Mouse (Mus musculus) spleen, postnatal 4 days (tissue): ENCODE measurements around the gene Lsg1.
A peak's percentile ranks its signal among the peaks of the same experiment; 100 is the strongest.

ENCODE experiments used
- DNase-seq, 2 experiments: peaks; one replicate each; pipeline ENCODE4 v3.0.0; 2022; ENCODE audit warnings: low spot score in 2 of 2

Gene Lsg1

DNA sequence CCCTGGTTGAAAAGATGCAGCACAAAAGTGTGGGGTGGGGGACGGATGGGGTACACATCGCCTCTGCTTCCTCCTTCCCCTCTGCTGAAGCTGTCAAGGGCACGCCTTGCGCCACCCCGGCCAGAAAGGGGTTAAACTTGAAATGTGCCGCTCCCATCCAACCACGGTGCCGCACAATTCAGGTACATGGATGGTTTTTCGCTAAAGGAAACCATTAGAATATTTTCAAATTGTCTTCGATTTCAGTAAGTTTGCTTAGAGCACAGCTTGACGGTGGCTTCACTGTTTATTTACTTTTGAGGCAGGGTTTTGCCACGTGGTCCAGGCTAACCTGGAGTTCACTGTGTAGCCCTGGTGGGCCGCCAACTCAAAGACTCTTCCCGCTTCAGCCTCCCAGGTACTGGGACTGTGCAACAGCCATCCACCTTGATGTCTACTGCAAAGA lies 36.6 kb downstream of the Lsg1 start, which contains the start of gene Tmem44:
TSS of gene Tmem44 (minus strand) at position 95 of the 445 bp plus-strand sequence.
- DNase-seq, result no peak

DNA sequence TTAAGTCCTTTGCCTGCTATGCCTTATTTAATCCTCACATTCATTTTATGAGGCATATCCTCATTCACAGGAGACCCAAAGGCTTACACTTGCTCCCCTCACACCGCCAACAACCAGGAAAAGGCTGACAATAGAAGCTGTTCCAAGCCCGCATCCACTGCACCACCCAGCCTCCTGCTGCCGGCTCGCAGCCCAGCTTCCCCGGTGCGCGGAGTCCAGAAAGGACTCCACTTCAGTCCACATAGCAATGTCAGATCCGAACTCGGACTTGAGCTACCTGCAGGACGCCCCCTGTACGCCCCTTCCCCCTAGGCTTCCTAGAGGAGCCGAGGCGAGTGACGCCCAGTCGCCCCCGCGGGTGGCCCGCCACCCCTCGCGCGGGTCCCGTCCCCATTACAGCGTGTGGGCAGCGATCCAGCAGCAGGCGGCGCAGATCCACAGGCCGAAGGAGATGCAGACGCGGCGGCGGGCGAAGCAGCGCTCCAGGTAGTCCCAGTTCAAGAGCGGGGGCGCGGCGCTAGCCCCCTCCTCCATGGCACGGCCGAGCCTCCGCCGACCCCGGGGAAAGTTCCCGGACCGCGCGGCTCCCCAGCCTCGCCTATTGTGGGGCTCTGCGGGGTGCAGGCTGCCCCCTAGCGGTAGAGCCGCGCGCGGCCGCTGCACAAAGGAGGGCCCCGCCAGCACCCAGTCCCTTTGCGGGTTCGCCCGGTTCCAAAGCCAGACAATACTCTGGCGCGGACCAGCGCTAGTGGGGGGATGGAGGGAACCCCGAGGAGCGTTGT lies 37.2 kb downstream of the Lsg1 start:
- peak; percentile 75 to 90 for DNase-seq

DNA sequence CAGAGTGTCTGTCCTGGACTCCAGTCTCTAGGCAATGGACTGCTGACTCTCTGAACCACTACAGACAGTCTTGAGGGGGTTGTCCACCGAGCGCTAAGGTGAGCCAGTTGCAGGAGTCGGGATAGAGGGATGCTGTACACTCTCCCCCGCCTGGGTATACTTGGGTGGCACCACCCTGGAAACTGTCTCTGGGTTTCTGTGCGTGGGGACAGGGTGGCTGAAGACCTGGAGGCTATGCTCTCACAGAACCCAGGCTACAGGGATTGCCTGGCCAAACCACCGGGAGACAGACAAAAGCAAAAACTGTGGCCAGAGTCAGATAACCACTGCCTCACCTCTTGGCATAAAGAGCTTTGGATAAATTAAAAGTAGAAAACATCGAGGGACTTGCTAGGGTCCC lies 37.9 kb downstream of the Lsg1 start:
- DNase-seq, result no peak

- no peak for DNase-seq
These were observed 39.1 kb downstream of the Lsg1 start for GRCm38 (mm10) chr16:30548291-30548690.

GRCm38 (mm10) chr16:30544693-30545092 lies 42.7 kb downstream of the Lsg1 start:
- no peak for DNase-seq

GRCm38 (mm10) chr16:30543386-30543785 lies 44.0 kb downstream of the Lsg1 start:
- no peak for DNase-seq

GRCm38 (mm10) chr16:30542826-30543225 lies 44.6 kb downstream of the Lsg1 start:
- no peak for DNase-seq

DNA sequence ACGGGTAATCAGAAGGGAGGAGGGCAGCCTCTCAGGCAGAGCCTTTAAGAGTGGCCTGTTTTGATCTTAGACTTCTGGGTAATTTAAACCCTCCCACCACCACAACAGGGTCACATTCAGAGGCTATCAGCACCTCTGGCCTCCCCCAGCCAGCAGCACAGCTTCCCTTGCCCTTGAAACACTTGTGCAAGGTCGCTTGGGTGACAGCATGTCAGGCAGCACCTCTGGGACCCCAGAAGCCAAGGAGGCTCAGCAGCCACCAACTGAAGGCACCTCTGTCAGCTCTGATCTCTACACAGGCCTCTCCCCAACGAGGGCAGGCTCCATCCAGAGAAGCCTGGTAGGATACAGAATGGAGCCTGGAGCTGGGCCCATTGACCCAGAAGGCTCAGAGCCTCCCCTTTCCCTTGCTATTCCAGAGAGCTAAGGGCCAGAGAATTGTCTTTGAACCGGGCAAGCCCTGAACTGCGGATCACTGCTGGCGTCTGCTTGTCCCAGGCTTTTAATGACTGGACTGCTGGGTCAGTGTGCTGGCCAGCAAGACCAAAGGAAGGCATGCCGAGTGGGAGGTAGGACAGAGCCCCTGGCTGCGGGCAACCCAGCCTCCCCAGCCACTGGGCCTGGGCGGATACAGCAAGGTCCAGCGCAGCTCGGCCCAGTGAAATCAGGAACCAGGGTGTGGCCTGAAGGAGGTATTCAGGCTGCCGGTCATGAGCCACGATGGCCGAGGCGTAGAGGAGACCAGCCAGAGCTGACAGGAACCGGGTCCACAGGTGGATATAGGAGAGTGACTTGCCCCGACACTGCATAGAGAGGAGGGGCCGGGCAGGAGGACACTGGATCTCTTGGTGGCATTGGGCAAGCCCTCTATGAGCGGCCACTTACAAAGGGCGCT lies 47.0 kb downstream of the Lsg1 start:
- no peak for DNase-seq

GRCm38 (mm10) chr16:30539433-30539832 lies 48.0 kb downstream of the Lsg1 start:
- DNase-seq, result peak; percentile 51 to 82

DNA sequence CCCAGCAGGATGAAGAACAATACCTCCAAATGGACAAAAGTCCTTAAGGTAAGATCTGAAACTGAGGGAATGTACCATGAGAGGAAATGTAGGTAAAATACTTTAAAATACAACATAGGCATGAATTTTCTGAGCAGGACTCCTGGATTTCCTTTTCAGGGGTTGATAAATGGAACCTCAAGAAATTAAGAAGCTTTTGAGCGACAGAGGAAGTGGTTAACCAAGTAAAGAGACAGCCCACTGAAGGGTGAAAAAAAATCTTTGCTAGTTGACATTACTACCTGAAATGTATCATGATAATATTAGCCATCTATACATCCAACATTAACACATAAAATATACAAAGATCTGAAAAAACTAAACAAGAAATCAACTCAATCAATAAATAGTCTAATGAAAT lies 52.3 kb downstream of the Lsg1 start:
- no peak for DNase-seq

GRCm38 (mm10) chr16:30533592-30533991 lies 53.8 kb downstream of the Lsg1 start:
- DNase-seq, result no peak

- no peak for DNase-seq
These were observed 54.5 kb downstream of the Lsg1 start for GRCm38 (mm10) chr16:30532929-30533328.

GRCm38 (mm10) chr16:30531761-30532406 lies 55.5 kb downstream of the Lsg1 start:
- peak; percentile 34 to 76 for DNase-seq

- DNase-seq, result no peak
These were observed 56.6 kb downstream of the Lsg1 start for GRCm38 (mm10) chr16:30530815-30531214.

DNA sequence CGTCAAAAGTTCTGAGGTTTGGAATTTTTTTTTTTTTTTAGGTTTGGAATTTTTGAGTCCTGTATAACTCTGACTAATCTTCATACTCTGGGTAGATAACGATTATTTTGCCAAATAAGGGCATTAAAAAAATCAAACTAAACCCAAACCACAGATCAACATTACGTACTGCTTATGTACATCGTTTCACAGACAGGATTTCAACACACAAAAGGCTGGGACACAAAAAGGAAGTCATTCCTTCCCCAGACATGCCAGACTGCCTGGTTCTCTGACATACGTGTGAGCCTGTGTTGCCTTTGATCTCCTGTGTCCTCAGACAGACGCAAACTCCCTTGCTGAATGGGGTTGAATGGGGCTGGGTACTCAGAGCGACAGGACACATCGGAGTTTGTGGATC lies 59.0 kb downstream of the Lsg1 start:
- DNase-seq, result no peak

DNA sequence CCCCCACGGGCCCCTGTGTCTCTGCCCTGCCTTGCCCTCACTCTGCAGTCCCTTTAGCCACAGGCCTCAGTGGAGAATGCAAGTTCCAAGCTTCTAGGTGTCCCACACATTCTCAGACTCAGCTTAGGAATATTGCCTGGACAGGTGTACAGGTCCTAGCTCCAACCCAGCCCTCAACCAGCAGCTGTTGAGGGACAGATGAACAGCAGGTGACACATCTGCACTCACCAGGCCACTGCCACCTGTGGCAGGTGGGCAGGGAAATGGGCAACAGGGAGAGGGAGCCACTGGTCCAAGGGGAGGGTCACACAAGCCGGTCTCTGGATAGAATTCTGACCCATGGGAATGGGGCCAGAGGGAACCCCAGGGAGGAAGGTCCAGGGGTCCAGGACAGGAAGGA lies 59.5 kb downstream of the Lsg1 start:
- DNase-seq, result no peak

DNA sequence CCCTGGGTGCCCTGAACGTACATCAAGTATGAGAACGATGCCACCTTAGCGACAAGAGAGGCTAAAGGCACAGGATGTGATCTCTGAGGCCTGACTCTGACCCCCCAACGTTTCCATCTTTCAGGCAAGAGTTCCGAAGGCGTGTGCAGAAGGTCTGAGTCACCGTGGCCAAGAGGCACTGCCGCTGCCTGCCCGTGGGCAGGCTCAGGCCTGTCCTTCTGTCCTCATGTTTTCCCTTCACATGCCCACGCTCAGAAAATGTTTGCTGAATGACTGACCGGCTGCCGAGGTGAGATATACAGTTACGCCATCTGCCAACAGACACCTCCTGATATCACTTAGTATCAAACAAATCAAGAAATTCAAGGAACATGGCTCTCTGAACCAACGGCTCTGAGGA lies 61.6 kb downstream of the Lsg1 start:
- no peak for DNase-seq

- no peak for DNase-seq
These were observed 62.9 kb downstream of the Lsg1 start for GRCm38 (mm10) chr16:30524481-30524880.

DNA sequence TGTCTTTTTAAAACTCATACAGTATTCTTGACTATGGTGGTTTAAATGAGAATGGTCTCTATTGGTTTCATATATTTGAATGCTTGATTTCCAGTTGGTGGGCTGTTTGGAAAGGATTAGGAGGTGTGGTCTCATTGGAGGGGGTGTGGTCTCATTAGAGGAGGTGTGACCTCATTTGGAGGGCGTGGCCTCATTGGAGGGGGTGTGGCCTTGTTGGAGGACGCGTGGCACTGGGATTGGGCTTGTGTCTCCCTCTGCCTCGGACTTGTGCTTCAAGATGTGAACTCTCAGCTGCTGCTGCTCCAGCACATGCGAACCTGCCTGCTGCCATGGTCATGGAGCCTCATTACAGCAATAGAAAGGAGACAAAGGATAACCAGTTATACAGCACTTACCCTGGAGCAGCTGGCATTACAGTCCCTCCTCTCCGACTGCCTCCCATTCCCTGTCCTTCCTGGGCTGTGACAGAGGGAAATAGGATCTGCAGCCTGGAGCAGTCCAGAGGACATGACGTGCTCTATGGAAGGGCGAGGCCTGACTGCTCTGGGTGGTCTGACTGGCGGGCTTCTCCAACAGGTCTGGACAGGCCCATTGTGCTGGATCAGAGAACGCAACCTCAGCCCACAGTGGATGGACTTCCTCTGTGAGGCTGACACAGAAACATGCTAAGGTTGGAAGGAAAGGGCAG lies 65.0 kb downstream of the Lsg1 start:
- no peak for DNase-seq

DNA sequence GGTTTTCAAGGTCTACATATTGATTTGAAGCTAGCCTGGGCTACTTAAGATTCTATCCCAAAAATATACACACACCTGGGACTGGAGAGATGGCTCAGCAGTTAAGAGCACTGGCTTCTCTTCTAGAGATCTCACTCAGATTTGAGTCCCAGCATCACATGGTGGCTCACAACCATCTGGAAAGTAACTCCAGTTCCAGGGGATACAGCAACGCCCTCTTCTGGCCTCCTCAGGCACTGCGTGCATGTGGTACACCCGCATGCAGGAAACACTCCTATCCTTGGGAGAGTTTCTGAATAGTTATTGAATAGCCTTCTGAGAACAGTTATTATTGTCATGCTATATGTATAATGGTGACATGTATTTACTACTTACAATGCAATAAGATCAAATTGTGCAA lies 66.2 kb downstream of the Lsg1 start:
- DNase-seq, result no peak

DNA sequence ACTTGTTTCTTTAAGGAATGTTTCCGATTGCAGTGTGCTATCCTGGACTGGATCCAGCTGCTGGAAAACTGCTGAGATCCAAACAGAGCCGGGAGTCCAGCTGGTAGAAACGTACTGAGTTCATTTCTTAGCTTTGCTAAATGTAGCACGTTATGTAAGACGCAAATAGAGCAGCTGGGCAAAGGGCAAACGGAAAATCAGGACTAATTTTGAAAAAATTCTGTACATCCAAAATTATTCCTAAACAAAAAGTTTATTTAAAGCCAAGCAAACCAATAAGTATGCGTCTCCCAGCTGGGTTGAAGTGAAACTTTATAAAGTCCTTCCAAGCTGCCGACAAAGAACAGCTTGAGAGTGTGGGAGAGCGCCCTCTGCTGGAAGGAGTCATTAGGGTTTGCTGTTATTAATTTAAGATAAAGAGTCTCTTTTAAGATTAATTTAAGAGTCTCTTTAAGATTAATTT lies 67.0 kb downstream of the Lsg1 start:
- peak; percentile 72 to 92 for DNase-seq

DNA sequence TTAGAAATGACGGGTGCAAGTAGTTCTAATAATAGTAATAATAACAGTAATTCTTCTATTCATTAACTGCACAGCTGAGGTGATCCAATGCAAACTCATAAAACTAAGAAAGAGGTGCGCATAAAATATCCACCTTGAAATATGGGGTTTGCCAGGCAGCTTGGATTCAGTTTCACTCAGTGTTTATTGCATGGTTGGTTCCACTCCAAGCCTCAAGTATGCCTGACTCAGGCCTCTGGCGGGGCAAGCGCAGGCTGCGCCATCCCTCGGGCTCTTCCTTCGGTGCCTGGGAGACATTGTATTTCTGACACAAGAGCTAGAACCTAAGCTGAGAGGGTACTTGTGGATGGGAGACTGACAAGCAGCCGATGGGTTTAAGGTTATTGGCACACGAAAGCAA lies 68.8 kb downstream of the Lsg1 start:
- DNase-seq, result no peak
